Mouse (Mus musculus): ENCODE results near the gene Olfr655. TPM values are rescaled to one million over a fixed set of nuclear protein-coding genes. Genes with fewer than 3 reads are reported as not detected.

Olfr655 gene
- total RNA-seq (2014; rRNA removed) (0.38 TPM in 1 of 2 replicates, not detected in the other), polyA plus RNA-seq (2015; fragmentation: Nextera tagmentation; extraction: Ambion mirVana) (not detected in 2 replicates)

- 89% methylated on average over 2 of the region's 2 CpGs for WGBS
- Histone ChIP-seq H3K27ac (ENCODE audit: low read depth, low read length) (no peak within 1 kb of the TSS), H3K4me3 (ENCODE audit: low read depth, low read length) (no peak within 1 kb of the TSS), H3K36me3 (ENCODE audit: insufficient read depth, low read length) (no peaks in the 10 kb centered on the region), H3K9me3 (ENCODE audit: low read length) (no peaks in the 10 kb centered on the region), H3K9ac (replicated peaks; ENCODE audit: low read length, poor library complexity, severe bottlenecking) (no peak within 1 kb of the TSS), H3K27me3 (ENCODE audit: insufficient read depth, low read length) (no peaks in the 10 kb centered on the region), H3K4me1 (ENCODE audit: insufficient read depth, low read length) (no peaks in the 10 kb centered on the region), H3K4me2 (ENCODE audit: low read depth, low read length, poor library complexity, severe bottlenecking) (no peak within 1 kb of the TSS)
- no peak for TF ChIP-seq CTCF (IDR thresholded peaks at IDR 0.05)
- ATAC-seq (ENCODE audit: low FRiP score) (no peak), DNase-seq (ENCODE audit: low spot score) (no peak)
These were observed at the start of gene Olfr655 for GRCm38 (mm10) chr7:104601679-104602078. Olfr655 (minus strand) TSS chr7:104601779.

DNA sequence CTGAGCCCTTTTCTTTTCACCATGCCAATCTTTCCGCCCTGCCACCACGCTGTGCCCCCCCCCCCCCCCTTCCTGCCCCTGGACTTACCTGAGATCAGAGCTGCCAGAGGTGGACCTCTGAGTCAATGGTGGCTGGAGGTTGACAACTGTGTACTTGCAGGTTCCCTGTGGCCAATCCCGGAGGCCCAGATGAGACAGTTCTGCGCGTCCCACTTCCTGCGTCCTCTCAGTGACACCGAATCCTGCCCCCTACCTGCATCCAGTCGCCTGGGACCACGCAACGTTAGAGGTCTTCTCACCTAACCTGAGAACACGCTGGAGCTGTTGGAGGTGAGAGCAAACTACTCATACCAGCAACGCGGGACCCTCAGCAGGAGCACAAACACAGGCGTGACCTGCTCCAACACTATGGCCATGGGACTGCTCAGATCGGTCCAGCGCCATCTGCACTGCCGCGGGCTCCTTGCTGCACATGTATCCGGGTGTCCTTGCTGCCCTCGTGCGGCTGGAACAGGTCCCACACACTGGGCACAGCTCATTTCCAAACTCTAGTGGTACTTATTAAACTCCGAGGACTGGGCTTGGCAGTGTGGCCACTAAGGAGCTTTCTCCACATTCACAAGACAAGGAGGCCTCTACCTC, 45.4 kb upstream of the Olfr655 start, which contains the start of gene Olfr658:
Gene Olfr658, minus strand, starts transcription at position 465 of the 642 bp plus-strand sequence.
- Histone ChIP-seq H3K27ac (ENCODE audit: low read depth, low read length) (no peak within 1 kb of the TSS), H3K4me3 (ENCODE audit: low read depth, low read length) (peak within 1 kb of the TSS; percentile 18), H3K36me3 (ENCODE audit: insufficient read depth, low read length) (no peaks in the 10 kb centered on the region), H3K27me3 (ENCODE audit: insufficient read depth, low read length) (no peaks in the 10 kb centered on the region), H3K9me3 (ENCODE audit: low read length) (no peaks in the 10 kb centered on the region), H3K4me1 (ENCODE audit: insufficient read depth, low read length) (no peaks in the 10 kb centered on the region), H3K9ac (replicated peaks; ENCODE audit: low read length, poor library complexity, severe bottlenecking) (no peak within 1 kb of the TSS), H3K4me2 (ENCODE audit: low read depth, low read length, poor library complexity, severe bottlenecking) (peak within 1 kb of the TSS; percentile 39; the same call in 1 of the 2 replicates)
- ATAC-seq (ENCODE audit: low FRiP score), result peak; percentile 73
- WGBS, result 29% methylated on average over 21 of the region's 22 CpGs
- DNase-seq (ENCODE audit: low spot score), result peak; percentile 51
- TF ChIP-seq CTCF (IDR thresholded peaks at IDR 0.05), result peak; percentile 71

DNA sequence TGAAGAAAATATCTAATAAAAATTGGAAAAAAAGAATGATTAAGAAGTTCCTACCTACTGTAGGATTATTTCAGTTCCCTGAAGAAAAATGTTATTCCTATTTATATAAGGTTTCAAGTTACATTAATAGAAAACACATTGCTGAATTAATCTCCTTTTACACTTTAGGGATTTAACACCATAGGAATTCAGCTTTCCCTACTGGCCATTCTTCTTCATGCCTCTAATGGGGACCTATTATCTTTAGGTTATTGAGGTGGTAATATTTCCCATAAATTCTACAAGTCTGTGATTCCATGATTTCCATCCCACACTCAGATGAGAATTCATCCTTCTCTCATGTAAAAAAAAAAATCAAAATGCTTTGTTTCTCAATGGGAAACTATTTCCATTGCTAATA, 22.9 kb upstream of the Olfr655 start, which contains the start of gene Olfr657:
Gene Olfr657, plus strand, starts transcription at position 301 of the 400 bp plus-strand sequence.
- DNase-seq (ENCODE audit: low spot score) (no peak), ATAC-seq (ENCODE audit: low FRiP score) (no peak)
- Histone ChIP-seq H3K4me3 (ENCODE audit: low read depth, low read length) (no peak within 1 kb of the TSS), H3K4me1 (ENCODE audit: insufficient read depth, low read length) (no peaks in the 10 kb centered on the region), H3K9me3 (ENCODE audit: low read length) (no peaks in the 10 kb centered on the region), H3K27me3 (ENCODE audit: insufficient read depth, low read length) (no peaks in the 10 kb centered on the region), H3K36me3 (ENCODE audit: insufficient read depth, low read length) (no peaks in the 10 kb centered on the region), H3K27ac (ENCODE audit: low read depth, low read length) (no peak within 1 kb of the TSS), H3K9ac (replicated peaks; ENCODE audit: low read length, poor library complexity, severe bottlenecking) (no peak within 1 kb of the TSS), H3K4me2 (ENCODE audit: low read depth, low read length, poor library complexity, severe bottlenecking) (no peak within 1 kb of the TSS)
- TF ChIP-seq CTCF (IDR thresholded peaks at IDR 0.05), result no peak

- Histone ChIP-seq H3K4me3 (ENCODE audit: low read depth, low read length) (no peak within 1 kb of the TSS), H3K4me2 (ENCODE audit: low read depth, low read length, poor library complexity, severe bottlenecking) (no peak within 1 kb of the TSS), H3K4me1 (ENCODE audit: insufficient read depth, low read length) (no peaks in the 10 kb centered on the region), H3K9ac (replicated peaks; ENCODE audit: low read length, poor library complexity, severe bottlenecking) (no peak within 1 kb of the TSS), H3K9me3 (ENCODE audit: low read length) (no peaks in the 10 kb centered on the region), H3K27me3 (ENCODE audit: insufficient read depth, low read length) (no peaks in the 10 kb centered on the region), H3K36me3 (ENCODE audit: insufficient read depth, low read length) (no peaks in the 10 kb centered on the region), H3K27ac (ENCODE audit: low read depth, low read length) (no peak within 1 kb of the TSS)
- ATAC-seq (ENCODE audit: low FRiP score), result no peak
- DNase-seq (ENCODE audit: low spot score), result no peak
- 62% methylated on average over 4 of the region's 4 CpGs for WGBS
- no peak for TF ChIP-seq CTCF (IDR thresholded peaks at IDR 0.05)
These were observed 12.1 kb upstream of the Olfr655 start, which contains the start of gene Olfr656 for GRCm38 (mm10) chr7:104613655-104614054. Olfr656 (plus strand) TSS chr7:104613955.

- no peaks in the 10 kb centered on the region for H3K4me1 ChIP-seq (ENCODE audit: insufficient read depth, low read length)
- no peak overlapping the region for H3K4me2 ChIP-seq (ENCODE audit: low read depth, low read length, poor library complexity, severe bottlenecking)
- no peak overlapping the region for H3K27ac ChIP-seq (ENCODE audit: low read depth, low read length)
- no peak for TF ChIP-seq CTCF (IDR thresholded peaks at IDR 0.05)
- H3K36me3 ChIP-seq (ENCODE audit: insufficient read depth, low read length), result no peaks in the 10 kb centered on the region
- ATAC-seq (ENCODE audit: low FRiP score) (no peak), DNase-seq (ENCODE audit: low spot score) (no peak)
- no peak overlapping the region for H3K9ac ChIP-seq (replicated peaks; ENCODE audit: low read length, poor library complexity, severe bottlenecking)
- no peaks in the 10 kb centered on the region for H3K9me3 ChIP-seq (ENCODE audit: low read length)
- no peaks in the 10 kb centered on the region for H3K27me3 ChIP-seq (ENCODE audit: insufficient read depth, low read length)
- no peak overlapping the region for H3K4me3 ChIP-seq (ENCODE audit: low read depth, low read length)
These were observed 3.1 kb upstream of the Olfr655 start for GRCm38 (mm10) chr7:104604727-104605126.

DNA sequence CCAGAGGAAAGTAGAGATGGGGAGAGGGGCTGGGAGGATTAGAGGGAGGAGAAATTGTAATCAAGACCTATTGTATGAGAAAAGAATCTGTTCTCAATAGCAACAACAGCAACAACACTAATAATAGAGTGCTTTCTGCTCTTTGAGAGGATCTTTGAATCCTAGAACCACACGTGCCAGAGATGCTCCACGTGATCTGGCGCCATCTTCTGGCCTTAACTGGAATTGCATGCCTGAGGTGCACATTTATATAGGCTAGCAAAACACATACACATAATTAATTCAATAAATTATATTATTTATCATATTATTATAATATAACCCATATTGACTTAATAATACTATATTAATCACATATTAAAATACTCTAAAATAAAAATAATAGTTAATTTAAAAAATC, 1.6 kb upstream of the Olfr655 start:
- H3K27ac ChIP-seq (ENCODE audit: low read depth, low read length), result no peak overlapping the region
- H3K27me3 ChIP-seq (ENCODE audit: insufficient read depth, low read length), result no peaks in the 10 kb centered on the region
- H3K4me3 ChIP-seq (ENCODE audit: low read depth, low read length), result no peak overlapping the region
- H3K4me2 ChIP-seq (ENCODE audit: low read depth, low read length, poor library complexity, severe bottlenecking), result no peak overlapping the region
- no peaks in the 10 kb centered on the region for H3K4me1 ChIP-seq (ENCODE audit: insufficient read depth, low read length)
- H3K9ac ChIP-seq (replicated peaks; ENCODE audit: low read length, poor library complexity, severe bottlenecking), result no peak overlapping the region
- WGBS, result 1% methylated on average over 3 of the region's 3 CpGs
- peak; percentile 61 for TF ChIP-seq CTCF (IDR thresholded peaks at IDR 0.05)
- no peaks in the 10 kb centered on the region for H3K36me3 ChIP-seq (ENCODE audit: insufficient read depth, low read length)
- no peaks in the 10 kb centered on the region for H3K9me3 ChIP-seq (ENCODE audit: low read length)
- DNase-seq (ENCODE audit: low spot score), result no peak
- ATAC-seq (ENCODE audit: low FRiP score), result no peak

All from midbrain, postnatal 0 days (tissue).